Mouse (Mus musculus) stomach, embryonic 15.5 days (tissue): ENCODE data around the gene Snx29. TPM values are rescaled to one million over a fixed set of nuclear protein-coding genes. Genes with fewer than 3 reads are reported as not detected.
A peak's percentile ranks its signal among the peaks of the same experiment; 100 is the strongest.
"Not testable (repeated sequence)": the region's sequence is repeated elsewhere in the genome, so short reads cannot be mapped to it uniquely, and the experiment has no call there.

Experiments
- ATAC-seq: fragments of 200-750 bp; cut with Nextera tagmentation; 2 replicates; pipeline ENCODE4 v1.8.0; 2017; ENCODE audit warnings: low read depth, moderate number of reproducible peaks, moderate TSS enrichment; ENCODE audit not compliant: insufficient read depth, low FRiP score
- H3K27ac ChIP-seq: fragments of 300-500 bp; sonication (generic); 2 replicates; pipeline ENCODE4 v1.5.1; 2015; ENCODE audit warnings: mild to moderate bottlenecking, inconsistent platforms
- H3K27me3 ChIP-seq: fragments of 300-500 bp; sonication (generic); replicated peaks from 2 replicates; pipeline ENCODE4 v1.6.1; 2015; ENCODE audit warnings: inconsistent platforms
- H3K36me3 ChIP-seq: fragments of 300-500 bp; sonication (generic); 2 replicates; pipeline ENCODE4 v1.6.1; 2015; ENCODE audit warnings: inconsistent platforms
- H3K4me1 ChIP-seq: fragments of 300-500 bp; sonication (generic); 2 replicates; pipeline ENCODE4 v1.6.1; 2015; ENCODE audit warnings: inconsistent platforms
- H3K4me2 ChIP-seq: fragments of 300-500 bp; sonication (generic); 2 replicates; pipeline ENCODE4 v1.6.1; 2015; ENCODE audit warnings: mild to moderate bottlenecking, inconsistent platforms
- H3K4me3 ChIP-seq: fragments of 300-500 bp; sonication (generic); replicated peaks from 2 replicates; pipeline ENCODE4 v1.5.1; 2015; ENCODE audit warnings: inconsistent platforms
- H3K9ac ChIP-seq: fragments of 300-500 bp; sonication (generic); 2 replicates; pipeline ENCODE4 v1.6.1; 2015; ENCODE audit warnings: inconsistent platforms
- H3K9me3 ChIP-seq: fragments of 300-500 bp; sonication (generic); 2 replicates; pipeline ENCODE4 v1.6.1; 2016; ENCODE audit warnings: inconsistent platforms
- WGBS: fragments of 180-500 bp; shearing (Covaris S2); methylation state at CpG from one replicate; pipeline ENCODE4 v1.1.7; 2015; 5-methylcytosine and 5-hydroxymethylcytosine counted together
- polyA plus RNA-seq: library from polyadenylated mRNA; unstranded; fragments of >200 nt; fragmentation: Nextera tagmentation; extraction: Ambion mirVana; gene quantifications from 2 replicates; pipeline ENCODE4 v1.2.1, GENCODE M21; 2015

Snx29 gene
- polyA plus RNA-seq, 1 experiment from 2014 or later = 10.1 TPM

- Histone ChIP-seq H3K4me1 (no peaks in the 10 kb centered on the region), H3K4me2 (no peak overlapping the region), H3K9ac (no peak overlapping the region), H3K9me3 (no peaks in the 10 kb centered on the region), H3K27me3 (no peaks in the 10 kb centered on the region), H3K4me3 (no peak overlapping the region), H3K36me3 (no peaks in the 10 kb centered on the region), H3K27ac (no peak overlapping the region)
- WGBS = 85% methylated on average over 3 of the region's 3 CpGs
- no peak for ATAC-seq
Measured at GRCm38 (mm10) chr16:11437641-11438040, 114.9 kb downstream of the Snx29 start.

DNA sequence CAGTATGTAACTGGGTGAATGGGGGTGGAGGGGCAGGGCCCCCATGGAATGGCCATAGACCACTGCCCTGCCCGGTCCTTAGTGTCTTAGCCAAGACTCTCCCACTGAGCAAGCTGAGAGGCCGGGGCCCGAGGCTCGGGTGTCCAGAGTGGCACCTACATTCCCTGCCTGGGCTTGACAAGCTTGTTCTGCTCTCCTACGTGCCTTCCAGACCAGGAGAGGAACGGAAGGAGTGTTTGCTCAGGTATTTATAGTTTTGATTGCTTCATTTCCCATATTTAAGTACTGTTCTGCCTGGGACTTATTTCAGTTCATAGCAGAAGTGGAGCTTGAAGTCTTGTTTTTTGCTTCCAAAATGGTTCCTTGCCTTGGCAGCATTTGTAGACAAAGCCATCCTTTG is 116.7 kb downstream of the Snx29 start:
- WGBS = 68% methylated on average over 6 of the region's 6 CpGs
- Histone ChIP-seq H3K36me3 (no peaks in the 10 kb centered on the region), H3K27me3 (no peaks in the 10 kb centered on the region), H3K27ac (no peak overlapping the region), H3K9ac (no peak overlapping the region), H3K4me1 (0 out of 2 replicates have a peak, but pooled peaks cover 4% of the 10 kb centered on the region), H3K4me3 (no peak overlapping the region), H3K4me2 (no peak overlapping the region), H3K9me3 (no peaks in the 10 kb centered on the region)
- no peak for ATAC-seq

DNA sequence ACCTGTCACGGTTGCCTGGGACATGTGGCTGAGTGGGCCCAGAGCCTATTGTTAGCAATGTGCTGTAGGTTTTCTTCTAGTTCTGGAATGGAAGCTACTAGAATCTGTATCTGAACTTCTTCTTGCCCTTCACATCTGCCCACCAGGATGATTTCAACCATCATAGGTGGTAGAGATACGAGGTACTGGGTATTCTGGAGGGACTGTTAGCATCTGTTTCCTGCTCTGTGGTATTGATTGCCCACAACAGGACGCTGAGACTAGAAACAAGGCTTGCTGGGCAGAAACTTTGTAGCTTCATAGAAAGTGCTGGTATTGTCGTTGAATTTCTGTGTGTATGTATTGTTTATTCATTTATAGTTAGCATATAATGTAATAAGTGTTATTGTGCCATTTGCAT is 118.9 kb downstream of the Snx29 start:
- Histone ChIP-seq H3K9me3 (no peaks in the 10 kb centered on the region), H3K36me3 (no peaks in the 10 kb centered on the region), H3K4me3 (no peak overlapping the region), H3K9ac (no peak overlapping the region), H3K27me3 (no peaks in the 10 kb centered on the region), H3K27ac (no peak overlapping the region), H3K4me2 (no peak overlapping the region), H3K4me1 (0 out of 2 replicates have a peak, but pooled peaks cover 4% of the 10 kb centered on the region)
- WGBS = 75% methylated on average over 4 of the region's 4 CpGs
- ATAC-seq = no peak

- Histone ChIP-seq H3K27me3 (no peaks in the 10 kb centered on the region), H3K9me3 (no peaks in the 10 kb centered on the region), H3K4me3 (no peak overlapping the region), H3K36me3 (0 out of 2 replicates have a peak, but pooled peaks cover 2% of the 10 kb centered on the region), H3K9ac (no peak overlapping the region), H3K4me2 (no peak overlapping the region), H3K27ac (no peak overlapping the region), H3K4me1 (0 out of 2 replicates have a peak, but pooled peaks cover 4% of the 10 kb centered on the region)
- no peak for ATAC-seq
Measured at GRCm38 (mm10) chr16:11442534-11442933, 119.8 kb downstream of the Snx29 start.

- Histone ChIP-seq H3K9me3 (no peaks in the 10 kb centered on the region), H3K4me2 (no peak overlapping the region), H3K27me3 (no peaks in the 10 kb centered on the region), H3K4me1 (0 out of 2 replicates have a peak, but pooled peaks cover 4% of the 10 kb centered on the region), H3K36me3 (0 out of 2 replicates have a peak, but pooled peaks cover 2% of the 10 kb centered on the region), H3K9ac (no peak overlapping the region), H3K27ac (no peak overlapping the region), H3K4me3 (no peak overlapping the region)
- 41% methylated on average over 1 of the region's 1 CpGs for WGBS
- ATAC-seq = no peak
Measured at GRCm38 (mm10) chr16:11444626-11445025, 121.9 kb downstream of the Snx29 start.

- Histone ChIP-seq H3K36me3 (0 out of 2 replicates have a peak, but pooled peaks cover 2% of the 10 kb centered on the region), H3K4me1 (0 out of 2 replicates have a peak, but pooled peaks cover 4% of the 10 kb centered on the region), H3K4me3 (no peak overlapping the region), H3K9ac (no peak overlapping the region), H3K9me3 (no peaks in the 10 kb centered on the region), H3K4me2 (no peak overlapping the region), H3K27ac (no peak overlapping the region), H3K27me3 (no peaks in the 10 kb centered on the region)
- no peak for ATAC-seq
- WGBS = 86% methylated on average over 4 of the region's 4 CpGs
Measured at GRCm38 (mm10) chr16:11446977-11447376, 124.3 kb downstream of the Snx29 start.

GRCm38 (mm10) chr16:11447905-11448304 is 125.2 kb downstream of the Snx29 start:
- Histone ChIP-seq H3K4me3 (no peak overlapping the region), H3K27me3 (no peaks in the 10 kb centered on the region), H3K27ac (no peak overlapping the region), H3K4me1 (0 out of 2 replicates have a peak, but pooled peaks cover 2% of the 10 kb centered on the region), H3K9ac (no peak overlapping the region), H3K36me3 (0 out of 2 replicates have a peak, but pooled peaks cover 2% of the 10 kb centered on the region), H3K4me2 (no peak overlapping the region), H3K9me3 (no peaks in the 10 kb centered on the region)
- WGBS = 92% methylated on average over 5 of the region's 5 CpGs
- ATAC-seq = no peak

DNA sequence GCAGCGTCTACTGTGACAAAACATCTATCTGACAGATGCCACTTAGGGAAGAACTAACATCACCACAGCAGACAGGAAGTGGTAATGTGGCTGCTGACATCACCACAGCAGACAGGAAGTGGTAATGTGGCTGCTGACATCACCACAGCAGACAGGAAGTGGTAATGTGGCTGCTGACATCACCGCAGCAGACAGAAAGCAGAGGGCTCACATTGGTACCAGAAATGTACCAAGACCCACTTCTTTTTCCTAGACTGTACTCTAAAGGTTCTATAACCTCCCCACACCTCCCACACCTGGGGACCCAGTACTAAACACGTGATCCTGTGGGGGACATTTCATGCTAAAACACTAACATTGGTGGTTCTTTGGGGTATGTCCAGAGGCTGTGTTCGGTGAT is 126.0 kb downstream of the Snx29 start:
- H3K9me3 ChIP-seq, H3K36me3 ChIP-seq, ATAC-seq, H3K27ac ChIP-seq, H3K4me3 ChIP-seq, H3K4me1 ChIP-seq, H3K27me3 ChIP-seq, H3K4me2 ChIP-seq, H3K9ac ChIP-seq: not testable (repeated sequence)
- WGBS = 93% methylated on average over 4 of the region's 4 CpGs

- Histone ChIP-seq H3K36me3 (0 out of 2 replicates have a peak, but pooled peaks cover 4% of the 10 kb centered on the region), H3K4me2 (no peak overlapping the region), H3K4me3 (no peak overlapping the region), H3K27me3 (no peaks in the 10 kb centered on the region), H3K4me1 (no peaks in the 10 kb centered on the region), H3K9ac (no peak overlapping the region), H3K27ac (no peak overlapping the region), H3K9me3 (no peaks in the 10 kb centered on the region)
- 86% methylated on average over 4 of the region's 4 CpGs for WGBS
- ATAC-seq = no peak
Measured at GRCm38 (mm10) chr16:11449344-11449743, 126.6 kb downstream of the Snx29 start.

DNA sequence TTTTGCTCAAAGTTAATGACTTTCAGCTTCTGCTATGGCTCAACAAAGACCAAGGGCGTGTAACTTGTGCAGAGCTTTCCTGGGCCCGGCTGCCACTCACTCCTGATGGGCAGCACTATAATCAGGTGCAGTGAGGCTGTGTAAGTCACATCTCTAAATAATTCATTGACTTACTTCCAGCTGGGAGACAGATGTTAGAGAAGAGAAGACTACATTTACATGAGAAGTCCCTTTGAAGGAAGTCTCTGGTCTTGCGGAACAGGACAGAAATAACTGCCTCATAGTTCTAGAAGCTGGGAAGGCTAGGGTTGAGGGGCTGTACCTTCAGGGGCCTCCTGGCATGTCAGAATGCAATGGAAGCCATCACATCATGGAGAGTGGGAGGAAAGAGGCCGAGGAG is 127.9 kb downstream of the Snx29 start:
- Histone ChIP-seq H3K4me2 (no peak overlapping the region), H3K27ac (no peak overlapping the region), H3K27me3 (no peaks in the 10 kb centered on the region), H3K4me1 (no peaks in the 10 kb centered on the region), H3K9ac (no peak overlapping the region), H3K4me3 (no peak overlapping the region), H3K36me3 (0 out of 2 replicates have a peak, but pooled peaks cover 4% of the 10 kb centered on the region), H3K9me3 (no peaks in the 10 kb centered on the region)
- WGBS = 85% methylated on average over 4 of the region's 4 CpGs
- ATAC-seq = no peak

- H3K4me3 ChIP-seq = no peak overlapping the region
- no peak overlapping the region for H3K4me2 ChIP-seq
- WGBS = 93% methylated on average over 4 of the region's 4 CpGs
- H3K9me3 ChIP-seq = no peaks in the 10 kb centered on the region
- 0 out of 2 replicates have a peak, but pooled peaks cover 2% of the 10 kb centered on the region for H3K36me3 ChIP-seq
- H3K9ac ChIP-seq = no peak overlapping the region
- ATAC-seq = no peak
- no peaks in the 10 kb centered on the region for H3K4me1 ChIP-seq
- H3K27ac ChIP-seq = no peak overlapping the region
- H3K27me3 ChIP-seq = no peaks in the 10 kb centered on the region
Measured at GRCm38 (mm10) chr16:11454871-11455270, 132.2 kb downstream of the Snx29 start.

- Histone ChIP-seq H3K27ac (peak overlapping the region; percentile 61; the same call in 1 of the 2 replicates), H3K9ac (no peak overlapping the region), H3K4me3 (no peak overlapping the region), H3K4me2 (no peak overlapping the region), H3K36me3 (0 out of 2 replicates have a peak, but pooled peaks cover 2% of the 10 kb centered on the region), H3K4me1 (no peaks in the 10 kb centered on the region), H3K9me3 (no peaks in the 10 kb centered on the region), H3K27me3 (no peaks in the 10 kb centered on the region)
- WGBS = 70% methylated on average over 5 of the region's 5 CpGs
- no peak for ATAC-seq
Measured at GRCm38 (mm10) chr16:11455545-11456140, 132.9 kb downstream of the Snx29 start.
